Mouse (Mus musculus): ENCODE data around the gene Mau2. TPM values are rescaled to one million over a fixed set of nuclear protein-coding genes. Genes with fewer than 3 reads are reported as not detected.
"Not testable (repeated sequence)": the region's sequence is repeated elsewhere in the genome, so short reads cannot be mapped to it uniquely, and the experiment has no call there.

The Mau2 gene
- polyA plus RNA-seq, 1 experiment from 2014 or later, result 77.8 TPM

DNA sequence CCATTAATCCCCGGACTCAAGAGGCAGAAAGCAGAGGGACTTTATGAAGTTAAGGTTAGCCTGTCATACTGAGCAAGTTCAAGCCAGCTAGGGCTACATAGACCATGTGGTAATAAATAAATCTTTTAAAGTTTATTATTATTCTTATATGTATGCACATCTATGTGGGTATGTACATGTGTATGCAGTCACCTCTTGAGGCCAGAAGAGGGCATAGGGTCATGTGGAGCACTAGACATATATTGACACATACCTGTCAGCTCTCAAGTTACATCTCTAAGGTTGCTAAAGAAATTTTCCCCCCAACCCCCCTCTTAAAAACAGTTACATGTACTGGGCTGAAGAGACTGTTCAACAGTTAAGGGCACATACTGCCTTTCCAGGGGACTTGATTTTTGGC, 29.8 kb downstream of the Mau2 start:
- no peaks in the 10 kb centered on the region for H3K27me3 ChIP-seq
- no peak overlapping the region for H3K27ac ChIP-seq (replicated peaks)
- WGBS, result 86% methylated on average over 1 of the region's 1 CpGs
- no peaks in the 10 kb centered on the region for H3K4me1 ChIP-seq
- H3K36me3 ChIP-seq, result peaks cover 17% of the 10 kb centered on the region
- H3K4me3 ChIP-seq, result no peak overlapping the region
- no peaks in the 10 kb centered on the region for H3K9me3 ChIP-seq
- no peak overlapping the region for H3K4me2 ChIP-seq (replicated peaks)
- no peak for ATAC-seq (ENCODE audit: low FRiP score, low read depth)
- H3K9ac ChIP-seq (replicated peaks), result no peak overlapping the region

- H3K9me3 ChIP-seq, result no peaks in the 10 kb centered on the region
- peaks cover 13% of the 10 kb centered on the region for H3K36me3 ChIP-seq
- no peak overlapping the region for H3K9ac ChIP-seq (replicated peaks)
- no peak overlapping the region for H3K4me3 ChIP-seq
- H3K4me1 ChIP-seq, result no peaks in the 10 kb centered on the region
- H3K27me3 ChIP-seq, result no peaks in the 10 kb centered on the region
- 79% methylated on average over 3 of the region's 3 CpGs for WGBS
- H3K4me2 ChIP-seq (replicated peaks), result no peak overlapping the region
- no peak for ATAC-seq (ENCODE audit: low FRiP score, low read depth)
- H3K27ac ChIP-seq (replicated peaks), result no peak overlapping the region
Observed at GRCm38 (mm10) chr8:70012350-70012749, 30.2 kb downstream of the Mau2 start.

DNA sequence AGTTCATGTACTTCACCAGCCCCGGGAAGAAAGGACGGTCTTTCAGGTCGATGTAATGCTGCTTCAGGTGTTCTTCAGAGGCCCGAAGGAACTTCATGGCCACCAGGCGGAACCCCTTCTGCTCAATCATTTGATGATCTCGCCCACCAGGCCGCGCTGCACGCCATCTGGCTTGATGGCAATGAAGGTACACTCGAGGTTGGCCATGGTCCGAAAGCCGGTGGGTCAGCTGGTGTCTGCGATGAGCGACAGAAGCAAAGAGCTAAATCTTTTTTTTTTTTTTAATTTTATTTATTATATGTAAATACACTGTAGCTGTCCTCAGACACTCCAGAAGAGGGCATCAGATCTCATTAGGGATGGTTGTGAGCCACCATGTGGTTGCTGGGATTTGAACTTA, 31.7 kb downstream of the Mau2 start:
- H3K27ac ChIP-seq (replicated peaks); H3K9me3 ChIP-seq; H3K4me2 ChIP-seq (replicated peaks); H3K9ac ChIP-seq (replicated peaks); H3K4me1 ChIP-seq; H3K36me3 ChIP-seq; ATAC-seq (ENCODE audit: low FRiP score, low read depth); H3K4me3 ChIP-seq; H3K27me3 ChIP-seq: not testable (repeated sequence)
- WGBS, result 90% methylated on average over 14 of the region's 14 CpGs

GRCm38 (mm10) chr8:70005178-70005577, 37.4 kb downstream of the Mau2 start:
- ATAC-seq (ENCODE audit: low FRiP score, low read depth), result no peak
- 57% methylated on average over 2 of the region's 2 CpGs for WGBS
- H3K9ac ChIP-seq (replicated peaks), result no peak overlapping the region
- H3K36me3 ChIP-seq, result no peaks in the 10 kb centered on the region
- H3K4me3 ChIP-seq, result no peak overlapping the region
- H3K9me3 ChIP-seq, result no peaks in the 10 kb centered on the region
- no peaks in the 10 kb centered on the region for H3K4me1 ChIP-seq
- no peak overlapping the region for H3K4me2 ChIP-seq (replicated peaks)
- H3K27me3 ChIP-seq, result no peaks in the 10 kb centered on the region
- H3K27ac ChIP-seq (replicated peaks), result no peak overlapping the region

GRCm38 (mm10) chr8:70004345-70004744, 38.2 kb downstream of the Mau2 start:
- no peak overlapping the region for H3K9ac ChIP-seq (replicated peaks)
- H3K27ac ChIP-seq (replicated peaks), result no peak overlapping the region
- H3K36me3 ChIP-seq, result no peaks in the 10 kb centered on the region
- no peak for ATAC-seq (ENCODE audit: low FRiP score, low read depth)
- no peaks in the 10 kb centered on the region for H3K4me1 ChIP-seq
- no peaks in the 10 kb centered on the region for H3K9me3 ChIP-seq
- no peak overlapping the region for H3K4me2 ChIP-seq (replicated peaks)
- no peaks in the 10 kb centered on the region for H3K27me3 ChIP-seq
- no peak overlapping the region for H3K4me3 ChIP-seq

GRCm38 (mm10) chr8:70003204-70003657, 39.3 kb downstream of the Mau2 start:
- no peak for ATAC-seq (ENCODE audit: low FRiP score, low read depth)
- 55% methylated on average over 4 of the region's 4 CpGs for WGBS
- H3K4me3 ChIP-seq, result no peak overlapping the region
- H3K27ac ChIP-seq (replicated peaks), result no peak overlapping the region
- no peak overlapping the region for H3K9ac ChIP-seq (replicated peaks)
- H3K27me3 ChIP-seq, result no peaks in the 10 kb centered on the region
- no peak overlapping the region for H3K4me2 ChIP-seq (replicated peaks)
- no peaks in the 10 kb centered on the region for H3K9me3 ChIP-seq
- no peaks in the 10 kb centered on the region for H3K4me1 ChIP-seq
- H3K36me3 ChIP-seq, result no peaks in the 10 kb centered on the region

GRCm38 (mm10) chr8:70001892-70002191, 40.7 kb downstream of the Mau2 start:
- H3K4me2 ChIP-seq (replicated peaks), result not testable (repeated sequence)

GRCm38 (mm10) chr8:70001176-70001891, 41.2 kb downstream of the Mau2 start:
- H3K4me3 ChIP-seq, result no peak overlapping the region
- no peaks in the 10 kb centered on the region for H3K9me3 ChIP-seq
- H3K27me3 ChIP-seq, result no peaks in the 10 kb centered on the region
- no peak overlapping the region for H3K27ac ChIP-seq (replicated peaks)
- no peak for ATAC-seq (ENCODE audit: low FRiP score, low read depth)
- H3K4me1 ChIP-seq, result 0 out of 2 replicates have a peak, but pooled peaks cover 3% of the 10 kb centered on the region
- 4% methylated on average over 16 of the region's 16 CpGs for WGBS
- H3K9ac ChIP-seq (replicated peaks), result no peak overlapping the region
- no peaks in the 10 kb centered on the region for H3K36me3 ChIP-seq
- H3K4me2 ChIP-seq (replicated peaks), result peak overlapping the region; percentile 28

More at GRCm38 (mm10) chr8:70001892-70002191, 40.7 kb downstream of the Mau2 start:
- H3K27me3 ChIP-seq; ATAC-seq (ENCODE audit: low FRiP score, low read depth); H3K36me3 ChIP-seq; H3K4me1 ChIP-seq; H3K4me3 ChIP-seq; H3K9ac ChIP-seq (replicated peaks); H3K9me3 ChIP-seq; H3K27ac ChIP-seq (replicated peaks): not testable (repeated sequence)
- WGBS, result 43% methylated on average over 7 of the region's 7 CpGs

DNA sequence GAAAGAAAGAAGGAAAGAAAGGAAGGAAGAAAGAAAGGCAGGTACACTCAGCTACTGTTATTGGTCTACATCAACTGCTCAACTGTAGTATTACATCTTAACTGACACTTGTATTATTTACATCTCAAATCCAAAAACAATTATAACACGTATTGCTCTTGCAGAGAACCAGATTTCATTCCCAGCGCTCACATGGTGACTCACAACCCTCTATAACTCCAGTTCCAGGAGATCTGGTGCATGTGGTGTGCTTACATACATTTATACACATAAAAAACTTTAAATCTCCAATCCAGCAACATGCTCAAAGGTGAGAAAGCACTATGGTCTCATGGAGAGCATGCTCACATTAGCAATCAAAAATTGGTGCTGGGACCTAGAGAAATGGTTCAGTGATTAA, 42.3 kb downstream of the Mau2 start:
- Histone ChIP-seq H3K9me3 (no peaks in the 10 kb centered on the region), H3K36me3 (no peaks in the 10 kb centered on the region), H3K4me2 (replicated peaks) (no peak overlapping the region), H3K4me3 (no peak overlapping the region), H3K27me3 (no peaks in the 10 kb centered on the region), H3K4me1 (peaks cover 5% of the 10 kb centered on the region), H3K27ac (replicated peaks) (no peak overlapping the region), H3K9ac (replicated peaks) (no peak overlapping the region)
- 84% methylated on average over 2 of the region's 2 CpGs for WGBS
- ATAC-seq (ENCODE audit: low FRiP score, low read depth), result no peak

GRCm38 (mm10) chr8:69999236-69999635, 43.3 kb downstream of the Mau2 start:
- no peak overlapping the region for H3K4me2 ChIP-seq (replicated peaks)
- H3K27ac ChIP-seq (replicated peaks), result no peak overlapping the region
- WGBS, result 94% methylated on average over 4 of the region's 4 CpGs
- no peaks in the 10 kb centered on the region for H3K9me3 ChIP-seq
- H3K36me3 ChIP-seq, result no peaks in the 10 kb centered on the region
- H3K27me3 ChIP-seq, result no peaks in the 10 kb centered on the region
- no peak overlapping the region for H3K9ac ChIP-seq (replicated peaks)
- no peak for ATAC-seq (ENCODE audit: low FRiP score, low read depth)
- no peak overlapping the region for H3K4me3 ChIP-seq
- H3K4me1 ChIP-seq, result peaks cover 14% of the 10 kb centered on the region

DNA sequence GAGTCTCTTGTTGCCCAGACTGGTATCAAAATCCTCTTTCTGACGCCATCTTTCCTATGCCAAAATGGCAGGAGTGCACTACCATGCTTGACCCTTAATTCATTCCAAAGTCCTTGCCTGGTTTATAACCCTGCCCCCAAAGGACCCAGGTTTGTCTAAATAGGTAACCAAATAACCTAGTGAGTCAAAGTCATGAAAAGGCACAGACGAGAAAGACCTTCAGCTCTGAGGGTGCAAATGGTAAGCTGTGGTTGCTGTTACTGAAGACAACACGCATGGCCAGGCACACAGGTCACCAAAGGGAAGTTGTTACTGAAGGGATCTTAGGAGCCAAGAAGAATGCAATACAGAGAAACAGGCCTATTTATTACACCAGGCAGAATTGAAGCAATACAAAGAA, 43.8 kb downstream of the Mau2 start:
- H3K4me1 ChIP-seq, result peaks cover 19% of the 10 kb centered on the region
- H3K9ac ChIP-seq (replicated peaks), result no peak overlapping the region
- H3K36me3 ChIP-seq, result no peaks in the 10 kb centered on the region
- no peaks in the 10 kb centered on the region for H3K27me3 ChIP-seq
- WGBS, result 84% methylated on average over 3 of the region's 3 CpGs
- no peak overlapping the region for H3K27ac ChIP-seq (replicated peaks)
- no peak overlapping the region for H3K4me3 ChIP-seq
- no peak for ATAC-seq (ENCODE audit: low FRiP score, low read depth)
- H3K9me3 ChIP-seq, result no peaks in the 10 kb centered on the region
- no peak overlapping the region for H3K4me2 ChIP-seq (replicated peaks)

DNA sequence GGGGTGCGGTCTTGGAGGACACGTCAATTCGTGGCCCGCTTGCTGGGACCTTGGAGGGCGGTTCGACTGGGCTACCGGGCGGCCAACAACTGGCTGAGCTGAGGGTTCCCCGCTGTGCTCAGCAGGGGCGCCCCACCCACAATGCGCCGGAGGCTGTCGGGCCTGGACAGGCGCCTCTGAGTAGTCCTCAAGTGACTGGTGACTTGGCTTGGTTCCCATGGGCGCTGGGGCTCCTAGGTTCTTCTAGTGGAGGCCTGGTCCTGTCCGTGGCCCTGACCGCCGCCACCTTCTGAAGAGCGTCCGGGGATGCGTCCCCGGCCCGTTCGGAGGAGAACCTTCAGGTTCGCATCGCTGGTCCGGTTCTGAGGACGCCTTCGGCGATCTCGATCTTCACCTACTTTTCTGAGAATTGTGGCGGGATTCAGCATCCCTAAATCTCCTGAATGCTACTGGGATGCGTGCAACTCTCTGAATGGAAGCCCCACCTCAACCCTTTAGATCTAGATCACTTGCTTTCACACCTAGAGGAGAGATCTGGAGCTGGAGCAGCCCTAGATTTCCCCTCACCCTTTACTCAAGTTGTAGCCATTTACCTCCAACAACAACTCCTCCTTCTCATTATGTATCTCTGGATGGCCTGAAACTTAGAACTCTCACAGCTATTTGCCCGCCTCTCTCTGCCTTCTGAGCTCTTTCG, 45.8 kb downstream of the Mau2 start:
- peak overlapping the region; percentile 65 for H3K9ac ChIP-seq (replicated peaks)
- H3K9me3 ChIP-seq, result no peaks in the 10 kb centered on the region
- H3K4me2 ChIP-seq (replicated peaks), result peak overlapping the region; percentile 87
- peak overlapping the region; percentile 26; the same call in 1 of the 2 replicates for H3K27ac ChIP-seq (replicated peaks)
- H3K27me3 ChIP-seq, result no peaks in the 10 kb centered on the region
- ATAC-seq (ENCODE audit: low FRiP score, low read depth), result no peak
- no peaks in the 10 kb centered on the region for H3K36me3 ChIP-seq
- WGBS, result 2% methylated on average over 35 of the region's 35 CpGs
- peaks cover 19% of the 10 kb centered on the region for H3K4me1 ChIP-seq
- peak overlapping the region; percentile 74 for H3K4me3 ChIP-seq

All from midbrain, embryonic 12.5 days (tissue).